Mouse (Mus musculus) limb, embryonic 15.5 days (tissue): ENCODE data around the gene Olfr641. TPM values are rescaled to one million over a fixed set of nuclear protein-coding genes. Genes with fewer than 3 reads are reported as not detected.

Experiments
- ATAC-seq: fragments of 200-750 bp; cut with Nextera tagmentation; 2 replicates; pipeline ENCODE4 v1.8.0; 2017; ENCODE audit warnings: low read depth, moderate TSS enrichment; ENCODE audit not compliant: insufficient number of reproducible peaks, low FRiP score, low TSS enrichment
- H3K27ac ChIP-seq: fragments of 300-500 bp; sonication (generic); 2 replicates; pipeline ENCODE4 v1.5.1; 2015; ENCODE audit warnings: moderate library complexity, mild to moderate bottlenecking, inconsistent platforms
- H3K27me3 ChIP-seq: fragments of 300-500 bp; sonication (generic); 2 replicates; pipeline ENCODE4 v1.6.1; 2015; ENCODE audit warnings: inconsistent platforms
- H3K36me3 ChIP-seq: fragments of 300-500 bp; sonication (generic); 2 replicates; pipeline ENCODE4 v1.6.1; 2015; ENCODE audit warnings: inconsistent platforms
- H3K4me1 ChIP-seq: fragments of 300-500 bp; sonication (generic); 2 replicates; pipeline ENCODE4 v1.6.1; 2015; ENCODE audit warnings: inconsistent platforms
- H3K4me2 ChIP-seq: fragments of 300-500 bp; sonication (generic); 2 replicates; pipeline ENCODE4 v1.6.1; 2015; ENCODE audit warnings: mild to moderate bottlenecking, inconsistent platforms
- H3K4me3 ChIP-seq: fragments of 300-500 bp; sonication (generic); 2 replicates; pipeline ENCODE4 v1.5.1; 2015; ENCODE audit warnings: mild to moderate bottlenecking, inconsistent platforms
- H3K9ac ChIP-seq: fragments of 300-500 bp; sonication (generic); 2 replicates; pipeline ENCODE4 v1.6.1; 2015; ENCODE audit warnings: inconsistent platforms
- H3K9me3 ChIP-seq: fragments of 300-500 bp; sonication (generic); 2 replicates; pipeline ENCODE4 v1.6.1; 2016; ENCODE audit warnings: inconsistent platforms
- WGBS: fragments of 180-500 bp; shearing (Covaris S2); methylation state at CpG from one replicate; pipeline ENCODE4 v1.1.7; 2015; 5-methylcytosine and 5-hydroxymethylcytosine counted together
- polyA plus RNA-seq: library from polyadenylated mRNA; unstranded; fragments of >200 nt; fragmentation: Nextera tagmentation; extraction: Ambion mirVana; gene quantifications from 2 replicates; pipeline ENCODE4 v1.2.1, GENCODE M21; 2015

Olfr641 gene
- polyA plus RNA-seq, result not detected in 2 replicates

DNA sequence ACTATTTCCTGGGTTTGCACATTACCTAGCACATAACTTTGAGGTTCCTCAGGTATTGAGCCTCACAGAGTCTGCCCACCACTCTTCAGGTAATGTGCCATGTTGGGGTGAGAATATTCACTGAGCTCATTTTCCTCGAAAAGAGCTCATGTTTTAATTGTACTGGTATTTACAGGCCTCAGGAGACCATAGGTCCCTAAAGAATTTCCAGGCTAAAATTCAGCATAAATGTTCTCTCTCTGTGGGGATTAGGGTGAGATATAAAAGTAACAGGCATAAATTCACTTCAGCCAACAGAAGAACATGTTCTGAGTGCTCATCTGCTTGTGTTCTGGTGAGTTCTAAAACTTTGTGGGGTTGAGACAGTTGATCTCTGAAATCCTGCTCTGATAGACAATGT is at the start of gene Olfr641:
Gene Olfr641, plus strand, starts transcription at position 301 of the 400 bp plus-strand sequence.
- Histone ChIP-seq H3K9ac (no peak within 1 kb of the TSS), H3K4me3 (no peak within 1 kb of the TSS), H3K27me3 (no peaks in the 10 kb centered on the region), H3K4me1 (no peaks in the 10 kb centered on the region), H3K36me3 (no peaks in the 10 kb centered on the region), H3K27ac (no peak within 1 kb of the TSS), H3K4me2 (no peak within 1 kb of the TSS), H3K9me3 (no peaks in the 10 kb centered on the region)
- WGBS, result 60% methylated on average over 1 of the region's 1 CpGs
- no peak for ATAC-seq

DNA sequence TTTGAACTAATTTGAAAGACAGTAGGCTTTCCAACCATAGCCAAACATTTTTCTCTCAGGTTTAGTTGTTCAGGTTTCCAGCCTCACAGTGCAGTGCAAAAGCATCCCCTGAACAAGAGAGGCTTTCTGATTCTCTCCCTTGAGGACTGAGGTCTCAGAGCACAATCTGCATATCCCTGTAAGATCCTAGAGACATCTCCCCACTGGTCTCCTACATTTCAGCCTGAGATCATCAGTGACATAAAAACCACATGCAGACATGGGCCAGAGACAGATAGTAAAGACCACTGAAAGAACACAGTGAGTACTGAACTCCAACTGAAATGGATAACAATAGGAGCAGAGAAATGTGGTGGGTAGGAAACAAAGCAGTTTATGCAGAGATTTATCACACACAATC is 36.8 kb upstream of the Olfr641 start, which contains the start of gene Olfr638:
Gene Olfr638, plus strand, starts transcription at position 301 of the 400 bp plus-strand sequence.
- H3K27me3 ChIP-seq, result no peaks in the 10 kb centered on the region
- ATAC-seq, result no peak
- no peaks in the 10 kb centered on the region for H3K9me3 ChIP-seq
- H3K4me3 ChIP-seq, result no peak within 1 kb of the TSS
- no peaks in the 10 kb centered on the region for H3K4me1 ChIP-seq
- H3K27ac ChIP-seq, result no peak within 1 kb of the TSS
- no peak within 1 kb of the TSS for H3K4me2 ChIP-seq
- H3K36me3 ChIP-seq, result no peaks in the 10 kb centered on the region
- H3K9ac ChIP-seq, result no peak within 1 kb of the TSS

DNA sequence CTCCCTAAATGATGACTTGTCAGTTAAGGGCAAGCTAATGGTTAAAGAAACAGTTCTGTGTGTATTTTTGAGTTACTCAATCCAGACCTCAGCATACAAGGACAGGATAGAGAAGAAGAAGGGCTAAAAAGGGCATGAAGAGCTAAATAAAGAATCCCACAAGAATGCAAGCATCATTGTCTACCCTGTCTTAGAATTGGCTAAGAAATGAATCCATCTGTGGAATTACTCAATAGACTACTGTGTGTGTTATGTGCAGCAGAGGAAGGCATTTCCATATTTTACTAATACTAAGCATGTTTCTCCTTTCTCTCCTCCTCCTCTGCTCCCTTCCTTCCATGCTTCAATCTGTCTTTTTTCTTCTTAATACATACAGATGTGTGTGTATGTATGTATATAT is 36.1 kb upstream of the Olfr641 start:
- H3K27ac ChIP-seq, result no peak overlapping the region
- no peak overlapping the region for H3K4me2 ChIP-seq
- no peaks in the 10 kb centered on the region for H3K9me3 ChIP-seq
- H3K36me3 ChIP-seq, result no peaks in the 10 kb centered on the region
- H3K4me1 ChIP-seq, result no peaks in the 10 kb centered on the region
- H3K27me3 ChIP-seq, result no peaks in the 10 kb centered on the region
- no peak overlapping the region for H3K9ac ChIP-seq
- ATAC-seq, result no peak
- no peak overlapping the region for H3K4me3 ChIP-seq

DNA sequence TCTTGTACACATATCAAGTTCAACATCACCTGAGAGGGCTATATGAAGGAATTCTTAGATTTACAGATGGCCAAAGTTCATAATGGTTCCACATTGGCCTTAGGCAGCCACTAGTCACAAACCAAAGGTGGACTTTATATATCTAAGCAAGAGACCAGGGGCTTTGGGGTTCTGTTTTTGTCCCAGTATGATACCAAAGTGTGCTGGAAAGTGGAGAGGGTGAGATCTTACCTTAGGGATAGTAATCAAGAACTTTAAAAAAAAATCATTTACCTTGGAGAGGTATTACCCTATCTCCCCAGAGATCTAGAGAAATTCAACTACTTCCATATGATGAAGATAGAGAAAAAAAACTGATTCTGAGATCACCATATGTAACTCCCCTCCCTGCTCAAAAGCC is 18.0 kb upstream of the Olfr641 start, which contains the start of gene Olfr639:
Gene Olfr639, minus strand, starts transcription at position 101 of the 400 bp plus-strand sequence.
- Histone ChIP-seq H3K4me2 (no peak within 1 kb of the TSS), H3K27me3 (no peaks in the 10 kb centered on the region), H3K9ac (no peak within 1 kb of the TSS), H3K27ac (no peak within 1 kb of the TSS), H3K36me3 (no peaks in the 10 kb centered on the region), H3K4me3 (no peak within 1 kb of the TSS), H3K4me1 (no peaks in the 10 kb centered on the region), H3K9me3 (no peaks in the 10 kb centered on the region)
- no peak for ATAC-seq

DNA sequence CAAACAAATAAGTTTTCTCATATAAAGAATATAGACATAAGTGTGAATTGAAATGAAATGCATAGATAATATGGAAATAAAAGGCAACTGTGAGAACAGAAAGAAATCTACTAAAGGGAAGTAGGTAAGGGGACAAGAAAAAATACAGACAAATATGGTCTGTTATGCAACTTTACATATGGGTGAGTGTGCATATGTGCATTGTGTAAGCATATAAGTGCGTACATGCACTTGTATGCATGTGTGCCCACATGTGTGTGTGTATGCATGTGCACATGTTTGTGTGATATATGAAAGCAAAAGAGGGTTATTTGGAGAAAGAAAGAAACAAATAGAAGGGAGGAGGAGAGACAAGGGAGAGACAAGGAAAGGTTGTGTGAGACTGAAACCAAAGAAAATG is 16.3 kb upstream of the Olfr641 start:
- ATAC-seq, result no peak
- H3K36me3 ChIP-seq, result no peaks in the 10 kb centered on the region
- WGBS, result 82% methylated on average over 1 of the region's 1 CpGs

DNA sequence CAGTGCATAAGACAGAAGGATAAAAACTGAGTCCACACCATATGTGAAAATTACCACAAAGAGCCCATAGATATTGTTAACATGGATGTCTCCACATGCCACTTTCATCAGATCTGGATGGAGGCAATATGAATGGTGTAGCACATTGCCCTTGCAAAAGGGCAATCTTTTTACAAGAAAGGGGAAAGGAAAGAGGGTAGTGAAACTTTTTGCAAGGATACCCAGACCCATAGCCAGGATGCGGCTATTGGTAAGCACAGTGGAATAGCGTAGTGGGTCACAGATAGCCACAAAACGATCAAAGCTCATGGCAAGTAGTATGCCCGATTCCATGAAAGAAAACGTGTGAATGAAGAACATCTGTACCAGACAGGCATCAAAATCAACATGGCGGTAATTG is 13.6 kb upstream of the Olfr641 start:
- Histone ChIP-seq H3K4me3 (no peak overlapping the region), H3K4me1 (no peaks in the 10 kb centered on the region), H3K36me3 (no peaks in the 10 kb centered on the region), H3K27ac (no peak overlapping the region), H3K27me3 (no peaks in the 10 kb centered on the region), H3K9ac (no peak overlapping the region), H3K4me2 (no peak overlapping the region), H3K9me3 (no peaks in the 10 kb centered on the region)
- ATAC-seq, result no peak
- 90% methylated on average over 6 of the region's 6 CpGs for WGBS

More for the DNA sequence above, 16.3 kb upstream of the Olfr641 start:
- no peak overlapping the region for H3K9ac ChIP-seq
- no peaks in the 10 kb centered on the region for H3K9me3 ChIP-seq
- H3K4me2 ChIP-seq, result no peak overlapping the region
- H3K4me3 ChIP-seq, result no peak overlapping the region
- no peaks in the 10 kb centered on the region for H3K4me1 ChIP-seq
- no peak overlapping the region for H3K27ac ChIP-seq
- H3K27me3 ChIP-seq, result no peaks in the 10 kb centered on the region

DNA sequence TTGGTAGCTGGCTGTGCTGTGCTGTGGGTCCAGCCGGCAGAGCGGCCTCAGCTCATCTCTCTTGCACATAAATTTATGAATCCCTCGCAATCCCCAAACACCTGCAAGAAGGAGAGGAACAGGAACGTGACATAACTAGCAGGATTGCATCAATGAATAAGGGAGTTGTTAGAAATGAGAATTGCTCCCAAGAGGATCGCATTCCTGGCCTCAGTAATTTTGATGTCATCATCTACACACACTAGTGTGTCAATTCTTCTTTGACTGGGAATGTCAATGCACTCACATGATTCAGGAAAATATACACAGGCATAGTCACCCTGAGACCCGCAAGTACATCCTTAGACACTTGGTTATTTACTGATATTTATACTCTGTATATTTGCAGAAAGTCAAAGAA is 9.8 kb upstream of the Olfr641 start, which contains the start of gene Olfr640:
Gene Olfr640, minus strand, starts transcription at position 101 of the 400 bp plus-strand sequence.
- H3K4me3 ChIP-seq, result no peak within 1 kb of the TSS
- no peak for ATAC-seq
- no peaks in the 10 kb centered on the region for H3K9me3 ChIP-seq
- H3K4me2 ChIP-seq, result no peak within 1 kb of the TSS
- H3K9ac ChIP-seq, result no peak within 1 kb of the TSS
- no peaks in the 10 kb centered on the region for H3K36me3 ChIP-seq
- H3K27me3 ChIP-seq, result no peaks in the 10 kb centered on the region
- H3K27ac ChIP-seq, result no peak within 1 kb of the TSS
- no peaks in the 10 kb centered on the region for H3K4me1 ChIP-seq
- 82% methylated on average over 6 of the region's 6 CpGs for WGBS

DNA sequence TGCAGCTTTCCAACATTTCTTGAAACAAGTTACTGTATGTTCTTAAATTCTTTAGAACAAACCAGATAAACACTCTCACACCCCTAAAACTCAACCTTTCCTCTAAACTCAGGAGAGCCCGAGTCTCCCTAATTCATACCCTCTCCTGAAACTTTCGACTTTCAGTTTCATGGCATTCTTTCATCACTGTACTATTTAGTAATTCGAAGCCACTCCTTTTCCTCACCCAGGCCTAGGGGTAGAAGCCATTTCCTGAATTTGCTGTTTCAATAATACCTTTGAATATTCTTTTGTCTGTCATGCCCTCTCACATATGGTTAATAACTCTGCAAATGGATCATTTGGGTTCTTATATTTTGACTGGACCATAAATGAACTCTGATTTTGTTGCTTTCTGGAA is 8.3 kb upstream of the Olfr641 start:
- WGBS, result 72% methylated on average over 3 of the region's 3 CpGs
- H3K4me1 ChIP-seq, result no peaks in the 10 kb centered on the region
- no peaks in the 10 kb centered on the region for H3K36me3 ChIP-seq
- ATAC-seq, result no peak
- no peak overlapping the region for H3K27ac ChIP-seq
- no peak overlapping the region for H3K4me2 ChIP-seq
- H3K9ac ChIP-seq, result no peak overlapping the region
- no peaks in the 10 kb centered on the region for H3K27me3 ChIP-seq
- no peak overlapping the region for H3K4me3 ChIP-seq
- no peaks in the 10 kb centered on the region for H3K9me3 ChIP-seq

DNA sequence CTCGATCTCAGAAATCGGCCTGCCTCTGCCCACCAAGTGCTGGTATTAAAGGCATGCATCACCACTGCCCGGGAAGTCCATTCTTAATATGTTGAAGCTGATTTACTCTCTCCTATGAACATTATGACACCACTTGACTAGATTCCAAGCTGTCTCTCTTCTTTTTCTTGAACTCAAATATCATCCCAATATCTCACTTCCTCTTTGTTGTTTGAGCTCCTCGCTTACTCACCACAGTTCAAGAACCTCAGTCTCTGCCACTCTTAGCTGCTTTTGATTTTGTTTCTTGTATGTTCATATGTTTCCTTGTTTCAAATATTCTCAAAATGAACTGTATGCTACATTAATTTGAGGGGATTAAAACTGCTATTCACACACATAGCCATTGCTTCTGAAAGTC is 15.5 kb downstream of the Olfr641 start:
- H3K27ac ChIP-seq, result no peak overlapping the region
- H3K9me3 ChIP-seq, result no peaks in the 10 kb centered on the region
- whole genome bisulfite sequencing, result 89% methylated on average over 4 of the region's 4 CpGs
- H3K4me1 ChIP-seq, result no peaks in the 10 kb centered on the region
- no peaks in the 10 kb centered on the region for H3K27me3 ChIP-seq
- no peak overlapping the region for H3K9ac ChIP-seq
- H3K4me3 ChIP-seq, result no peak overlapping the region
- no peaks in the 10 kb centered on the region for H3K36me3 ChIP-seq
- ATAC-seq, result no peak
- no peak overlapping the region for H3K4me2 ChIP-seq

DNA sequence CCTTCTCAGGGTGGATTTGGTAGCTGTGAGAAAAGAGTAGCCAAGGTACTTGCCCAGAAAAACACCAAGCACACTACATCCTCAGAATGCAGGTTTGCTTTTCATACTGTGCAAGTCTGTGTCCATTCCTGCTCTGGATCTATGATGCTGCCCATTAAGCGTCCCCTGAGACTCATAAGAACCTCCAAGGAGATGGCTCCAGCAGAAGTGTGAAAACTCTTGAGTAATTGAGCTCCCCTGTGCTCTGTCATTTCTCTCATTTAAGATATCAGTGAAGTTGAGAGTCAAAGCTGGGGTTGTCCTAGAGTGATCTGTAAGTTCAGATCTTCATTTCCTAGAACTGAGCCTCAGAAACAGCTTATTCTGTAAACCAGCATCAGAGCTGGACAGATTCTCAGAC is 17.3 kb downstream of the Olfr641 start, which contains the start of gene Olfr642:
Gene Olfr642, minus strand, starts transcription at position 101 of the 400 bp plus-strand sequence.
- Histone ChIP-seq H3K27ac (no peak within 1 kb of the TSS), H3K36me3 (no peaks in the 10 kb centered on the region), H3K27me3 (no peaks in the 10 kb centered on the region), H3K4me1 (no peaks in the 10 kb centered on the region), H3K4me3 (no peak within 1 kb of the TSS), H3K4me2 (no peak within 1 kb of the TSS), H3K9me3 (no peaks in the 10 kb centered on the region), H3K9ac (no peak within 1 kb of the TSS)
- no peak for ATAC-seq
- WGBS, result 63% methylated on average over 1 of the region's 1 CpGs

DNA sequence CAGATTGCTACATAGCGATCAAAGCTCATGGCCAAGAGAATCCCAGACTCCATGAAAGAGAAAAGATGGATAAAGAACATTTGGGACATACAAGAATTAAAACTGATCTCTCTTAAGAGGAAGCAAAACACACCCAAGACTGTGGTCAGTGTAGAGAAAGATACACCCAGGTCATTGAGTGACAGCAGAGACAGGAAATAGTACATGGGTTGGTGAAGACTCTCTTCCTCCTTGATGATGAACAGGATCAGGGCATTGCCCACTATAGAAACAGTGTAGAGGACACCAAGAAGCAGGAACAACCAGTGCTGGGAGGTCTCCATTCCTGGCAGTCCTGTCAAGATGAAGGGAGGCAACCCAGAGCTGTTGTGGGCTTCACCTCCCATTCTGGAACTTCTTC is 24.0 kb downstream of the Olfr641 start:
- Histone ChIP-seq H3K9ac (no peak overlapping the region), H3K4me2 (no peak overlapping the region), H3K4me1 (no peaks in the 10 kb centered on the region), H3K27me3 (no peaks in the 10 kb centered on the region), H3K36me3 (no peaks in the 10 kb centered on the region), H3K27ac (no peak overlapping the region), H3K4me3 (no peak overlapping the region), H3K9me3 (no peaks in the 10 kb centered on the region)
- ATAC-seq, result no peak
- WGBS, result 84% methylated on average over 1 of the region's 1 CpGs

DNA sequence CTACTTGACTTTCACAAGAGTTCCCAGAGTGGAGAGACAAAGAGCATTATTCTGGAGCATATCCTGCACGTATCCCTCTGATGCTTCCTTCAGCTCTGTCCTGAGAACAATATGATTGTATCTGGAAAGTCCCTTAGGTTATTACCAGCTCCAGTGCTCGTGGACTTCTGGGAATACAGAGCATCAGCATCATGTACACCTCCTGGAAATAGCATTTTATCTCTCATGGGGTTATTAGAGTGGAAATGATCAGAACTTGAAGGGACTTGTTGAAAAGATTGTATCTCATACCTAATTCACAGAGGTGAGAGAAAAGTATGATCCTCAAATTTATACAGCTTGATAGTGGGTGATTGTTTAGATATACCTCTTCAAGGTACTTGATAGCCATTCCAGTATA is 26.1 kb downstream of the Olfr641 start, which contains the start of gene 4930516K23Rik:
Gene 4930516K23Rik, minus strand, starts transcription at position 101 of the 400 bp plus-strand sequence.
- WGBS, result 51% methylated on average over 2 of the region's 2 CpGs
- Histone ChIP-seq H3K9me3 (no peaks in the 10 kb centered on the region), H3K4me3 (no peak within 1 kb of the TSS), H3K27ac (no peak within 1 kb of the TSS), H3K27me3 (no peaks in the 10 kb centered on the region), H3K36me3 (no peaks in the 10 kb centered on the region), H3K9ac (no peak within 1 kb of the TSS), H3K4me2 (no peak within 1 kb of the TSS), H3K4me1 (no peaks in the 10 kb centered on the region)
- no peak for ATAC-seq

DNA sequence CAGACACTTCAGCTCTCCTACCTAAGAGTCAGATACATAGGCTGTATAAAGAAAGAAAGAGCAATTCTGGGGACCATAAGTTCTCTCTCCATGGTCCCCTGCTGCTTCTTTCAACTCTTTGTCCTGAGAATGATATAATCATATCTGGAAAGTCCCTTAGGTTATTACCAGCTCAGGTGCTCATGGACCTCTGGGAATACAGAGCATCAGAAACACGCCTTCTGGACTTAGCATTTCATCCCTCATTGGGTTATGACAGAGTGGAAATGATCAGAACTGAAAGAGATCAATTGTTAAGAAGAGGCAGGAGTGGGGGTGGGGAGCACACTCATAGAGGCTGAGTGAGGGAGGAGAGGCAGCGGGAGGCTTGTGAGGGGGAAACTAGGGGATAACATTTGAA is 36.5 kb downstream of the Olfr641 start, which contains the start of gene Olfr644:
Gene Olfr644, minus strand, starts transcription at position 101 of the 400 bp plus-strand sequence.
- WGBS, result 63% methylated on average over 2 of the region's 2 CpGs
- ATAC-seq, result no peak
- no peak within 1 kb of the TSS for H3K27ac ChIP-seq
- no peak within 1 kb of the TSS for H3K4me2 ChIP-seq
- no peaks in the 10 kb centered on the region for H3K27me3 ChIP-seq
- no peaks in the 10 kb centered on the region for H3K9me3 ChIP-seq
- H3K36me3 ChIP-seq, result no peaks in the 10 kb centered on the region
- no peaks in the 10 kb centered on the region for H3K4me1 ChIP-seq
- no peak within 1 kb of the TSS for H3K9ac ChIP-seq
- no peak within 1 kb of the TSS for H3K4me3 ChIP-seq
